Mouse (Mus musculus) lung, postnatal 0 days (tissue): ENCODE measurements at regions not wholly inside any gene's neighbourhood (a gene's known extent, or its start where the extent isn't known, plus 50 kb on each side); places are given as distances from the start of the nearest gene placed in this dataset.

Source experiments
- ATAC-seq: fragments of 200-750 bp; cut with Nextera tagmentation; 2 replicates; pipeline ENCODE4 v1.8.0; 2017; ENCODE audit warnings: moderate library complexity
- DNase-seq: peaks from one replicate; pipeline ENCODE4 v3.0.0-alpha.2; 2016; ENCODE audit warnings: low spot score
- H3K27ac ChIP-seq: fragments of 300-500 bp; sonication (generic); 2 replicates; pipeline ENCODE4 v1.5.1; 2014; ENCODE audit warnings: antibody characterized with exemption, mild to moderate bottlenecking, low read length, mixed read lengths
- H3K27me3 ChIP-seq: fragments of 300-500 bp; sonication (generic); replicated peaks from 2 replicates; pipeline ENCODE4 v1.6.1; 2014; ENCODE audit warnings: low read length, mixed read lengths; ENCODE audit not compliant: insufficient read depth
- H3K36me3 ChIP-seq: fragments of 300-500 bp; sonication (generic); 2 replicates; pipeline ENCODE4 v1.6.1; 2014; ENCODE audit warnings: low read length, mixed read lengths; ENCODE audit not compliant: insufficient read depth
- H3K4me1 ChIP-seq: fragments of 300-500 bp; sonication (generic); 2 replicates; pipeline ENCODE4 v1.6.1; 2014; ENCODE audit warnings: antibody characterized with exemption, low read depth, low read length, mixed read lengths; ENCODE audit not compliant: insufficient read depth
- H3K4me2 ChIP-seq: fragments of 300-500 bp; sonication (generic); replicated peaks from 2 replicates; pipeline ENCODE4 v1.6.1; 2014; ENCODE audit warnings: low read depth, mild to moderate bottlenecking, low read length, moderate library complexity, mixed read lengths
- H3K4me3 ChIP-seq: fragments of 300-500 bp; sonication (generic); 2 replicates; pipeline ENCODE4 v1.5.1; 2014; ENCODE audit warnings: low read depth, low read length
- H3K9ac ChIP-seq: fragments of 300-500 bp; sonication (generic); replicated peaks from 2 replicates; pipeline ENCODE4 v1.6.1; 2014; ENCODE audit warnings: low read depth, mild to moderate bottlenecking
- H3K9me3 ChIP-seq: fragments of 300-500 bp; sonication (generic); 2 replicates; pipeline ENCODE4 v1.6.1; 2016; ENCODE audit warnings: low read length, mixed read lengths
- CTCF ChIP-seq: IDR thresholded peaks from 2 replicates; pipeline ENCODE4 v1.5.1; 2016; ENCODE audit warnings: antibody characterized with exemption, mild to moderate bottlenecking
- EP300 ChIP-seq: IDR thresholded peaks from 2 replicates; pipeline ENCODE4 v1.6.1; 2016; ENCODE audit warnings: antibody characterized with exemption, mild to moderate bottlenecking, control low read depth
- WGBS: fragments of 180-500 bp; shearing (Covaris S2); extraction: QIAGEN DNeasy Blood & Tissue Kit; methylation state at CpG from one replicate; pipeline ENCODE4 v1.1.7; 2014; 5-methylcytosine and 5-hydroxymethylcytosine counted together

GRCm38 (mm10) chr17:45812289-45812955, 78.8 kb upstream of the 1600014C23Rik start:
- Histone ChIP-seq H3K36me3 (no peaks in the 10 kb centered on the region), H3K4me1 (no peaks in the 10 kb centered on the region), H3K27me3 (no peaks in the 10 kb centered on the region), H3K4me3 (no peak overlapping the region), H3K9ac (no peak overlapping the region), H3K4me2 (no peak overlapping the region), H3K9me3 (no peaks in the 10 kb centered on the region), H3K27ac (no peak overlapping the region)
- WGBS, result 74% methylated on average over 9 of the region's 9 CpGs
- no peak for DNase-seq
- TF ChIP-seq EP300 (no peak), CTCF (no peak)
- ATAC-seq, result no peak

- H3K27ac ChIP-seq, result no peak overlapping the region
- ATAC-seq (no peak), DNase-seq (no peak)
- WGBS, result 81% methylated on average over 11 of the region's 11 CpGs
- no peaks in the 10 kb centered on the region for H3K27me3 ChIP-seq
- no peaks in the 10 kb centered on the region for H3K36me3 ChIP-seq
- H3K4me1 ChIP-seq, result no peaks in the 10 kb centered on the region
- TF ChIP-seq EP300, result no peak
- no peak overlapping the region for H3K4me3 ChIP-seq
- no peak overlapping the region for H3K9ac ChIP-seq
- no peaks in the 10 kb centered on the region for H3K9me3 ChIP-seq
- no peak overlapping the region for H3K4me2 ChIP-seq
Observed at GRCm38 (mm10) chr17:45811632-45812221, 78.1 kb upstream of the 1600014C23Rik start.

GRCm38 (mm10) chr17:45809728-45810127, 76.1 kb upstream of the 1600014C23Rik start:
- 88% methylated on average over 6 of the region's 6 CpGs for WGBS
- Histone ChIP-seq H3K27ac (no peak overlapping the region), H3K4me2 (no peak overlapping the region), H3K9me3 (no peaks in the 10 kb centered on the region), H3K4me1 (no peaks in the 10 kb centered on the region), H3K27me3 (0 out of 2 replicates have a peak, but pooled peaks cover 5% of the 10 kb centered on the region), H3K36me3 (no peaks in the 10 kb centered on the region), H3K4me3 (no peak overlapping the region), H3K9ac (no peak overlapping the region)
- TF ChIP-seq CTCF (peak; percentile 16; the same call in 1 of the 2 replicates), EP300 (no peak)
- no peak for ATAC-seq
- no peak for DNase-seq

- TF ChIP-seq CTCF, result no peak
- no peak for TF ChIP-seq EP300
- Histone ChIP-seq H3K9ac (no peak overlapping the region), H3K4me3 (no peak overlapping the region), H3K4me1 (no peaks in the 10 kb centered on the region), H3K4me2 (no peak overlapping the region), H3K27me3 (0 out of 2 replicates have a peak, but pooled peaks cover 5% of the 10 kb centered on the region), H3K27ac (no peak overlapping the region), H3K9me3 (no peaks in the 10 kb centered on the region), H3K36me3 (no peaks in the 10 kb centered on the region)
- ATAC-seq, result peak; percentile 60
- 49% methylated on average over 4 of the region's 4 CpGs for WGBS
- peak; percentile 71 for DNase-seq
Observed at GRCm38 (mm10) chr17:45808374-45808773, 74.7 kb upstream of the 1600014C23Rik start.

GRCm38 (mm10) chr17:45807452-45807851, 73.8 kb upstream of the 1600014C23Rik start:
- Histone ChIP-seq H3K9ac (no peak overlapping the region), H3K4me1 (no peaks in the 10 kb centered on the region), H3K27me3 (0 out of 2 replicates have a peak, but pooled peaks cover 5% of the 10 kb centered on the region), H3K4me3 (no peak overlapping the region), H3K36me3 (no peaks in the 10 kb centered on the region), H3K4me2 (no peak overlapping the region), H3K27ac (no peak overlapping the region), H3K9me3 (no peaks in the 10 kb centered on the region)
- TF ChIP-seq CTCF (no peak), EP300 (no peak)
- WGBS, result 24% methylated on average over 12 of the region's 13 CpGs
- DNase-seq (peak; percentile 37), ATAC-seq (peak; percentile 52)

- no peak overlapping the region for H3K9ac ChIP-seq
- ATAC-seq, result no peak
- no peaks in the 10 kb centered on the region for H3K36me3 ChIP-seq
- no peak overlapping the region for H3K4me2 ChIP-seq
- H3K9me3 ChIP-seq, result no peaks in the 10 kb centered on the region
- H3K4me1 ChIP-seq, result no peaks in the 10 kb centered on the region
- DNase-seq, result no peak
- TF ChIP-seq CTCF (no peak), EP300 (no peak)
- 56% methylated on average over 4 of the region's 4 CpGs for WGBS
- H3K27me3 ChIP-seq, result 0 out of 2 replicates have a peak, but pooled peaks cover 5% of the 10 kb centered on the region
- no peak overlapping the region for H3K27ac ChIP-seq
- no peak overlapping the region for H3K4me3 ChIP-seq
Observed at GRCm38 (mm10) chr17:45806831-45807230, 73.2 kb upstream of the 1600014C23Rik start.
